Mouse (Mus musculus) lung, postnatal 14 days (tissue): ENCODE measurements around the gene Rab43.
"Not testable (repeated sequence)": the region's sequence is repeated elsewhere in the genome, so short reads cannot be mapped to it uniquely, and the experiment has no call there.

ENCODE experiments used
- DNase-seq: peaks from one replicate; pipeline ENCODE4 v3.0.0; 2021

The Rab43 gene

DNA sequence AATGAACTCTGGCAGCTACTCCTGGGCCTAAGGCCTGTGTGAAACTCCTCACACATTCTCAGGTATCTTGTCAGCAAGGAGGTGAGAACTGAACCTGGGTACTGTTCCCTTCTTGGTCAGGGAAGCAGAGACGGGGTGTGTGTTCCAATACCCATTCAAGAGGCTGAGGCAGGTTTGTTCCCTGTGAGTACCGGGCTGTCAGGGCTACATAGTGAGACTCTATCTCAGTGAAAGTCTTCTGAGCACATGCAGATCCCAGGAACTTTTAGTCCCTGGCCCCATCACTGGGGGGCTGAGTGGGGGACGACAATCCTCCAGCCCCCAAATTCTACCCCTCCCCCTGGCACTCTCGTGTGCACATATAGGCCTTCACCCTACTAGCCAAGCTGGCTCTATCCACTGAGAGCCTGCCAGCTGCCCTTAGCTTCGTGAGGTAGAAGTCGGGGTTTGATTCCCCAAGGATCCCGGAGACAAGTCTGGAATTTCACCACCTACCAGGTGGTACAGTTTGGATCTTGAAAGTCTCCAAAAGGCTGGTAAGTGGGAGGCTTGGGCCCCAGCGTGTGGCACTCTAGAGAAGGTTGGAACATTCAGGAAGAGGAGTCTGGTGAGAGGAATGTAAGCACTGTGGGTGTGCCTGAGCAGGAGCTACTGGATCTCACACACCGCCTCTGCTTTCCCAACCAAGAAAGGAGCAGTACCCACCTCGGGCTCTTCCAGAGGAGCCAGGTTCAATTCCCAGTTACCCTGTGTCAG, 31.2 kb downstream of the Rab43 start:
- DNase-seq: no peak

DNA sequence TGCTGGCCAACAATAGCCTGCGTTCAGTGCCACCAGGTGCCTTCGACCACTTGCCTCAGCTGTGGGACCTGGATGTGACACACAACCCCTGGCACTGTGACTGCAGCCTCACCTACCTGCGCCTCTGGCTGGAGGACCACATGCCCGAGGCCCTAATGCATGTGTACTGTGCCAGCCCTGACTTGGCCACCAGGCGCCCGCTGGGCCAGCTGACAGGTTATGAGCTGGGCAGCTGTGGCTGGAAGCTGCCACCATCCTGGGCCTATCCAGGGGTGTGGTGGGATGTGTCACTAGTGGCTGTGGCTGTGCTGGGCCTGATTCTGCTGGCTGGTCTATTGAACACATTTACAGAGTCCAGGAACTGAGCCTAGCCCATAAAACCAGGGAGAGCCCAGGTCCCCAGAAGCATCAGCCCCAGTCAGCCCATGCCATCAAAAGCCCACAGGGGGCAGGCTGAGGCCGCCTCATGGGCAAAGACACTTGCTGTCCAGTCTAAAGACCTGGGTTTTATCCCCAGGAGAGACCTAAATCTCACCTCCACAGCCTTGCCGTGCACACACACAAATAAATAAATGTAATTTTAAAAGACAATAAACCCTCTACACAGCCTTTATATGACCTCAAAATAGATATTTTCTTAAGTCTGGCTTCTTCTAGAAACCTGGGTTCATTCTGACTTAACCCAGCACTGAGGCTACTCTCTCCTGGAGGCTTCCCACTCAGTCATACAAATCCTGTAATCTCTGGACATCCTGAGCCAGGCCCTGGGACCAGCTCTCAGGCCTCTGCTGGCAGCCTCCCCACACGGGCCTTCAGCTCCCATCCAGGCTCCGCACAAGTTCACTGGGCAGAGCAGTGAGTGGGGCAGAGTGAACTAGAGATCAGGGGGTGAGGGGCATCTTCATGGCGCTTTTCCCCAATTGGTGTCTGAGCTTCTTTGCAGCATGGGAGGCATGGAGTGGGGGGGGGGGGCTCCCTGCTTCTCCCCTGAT, 32.5 kb downstream of the Rab43 start:
- no peak for DNase-seq

DNA sequence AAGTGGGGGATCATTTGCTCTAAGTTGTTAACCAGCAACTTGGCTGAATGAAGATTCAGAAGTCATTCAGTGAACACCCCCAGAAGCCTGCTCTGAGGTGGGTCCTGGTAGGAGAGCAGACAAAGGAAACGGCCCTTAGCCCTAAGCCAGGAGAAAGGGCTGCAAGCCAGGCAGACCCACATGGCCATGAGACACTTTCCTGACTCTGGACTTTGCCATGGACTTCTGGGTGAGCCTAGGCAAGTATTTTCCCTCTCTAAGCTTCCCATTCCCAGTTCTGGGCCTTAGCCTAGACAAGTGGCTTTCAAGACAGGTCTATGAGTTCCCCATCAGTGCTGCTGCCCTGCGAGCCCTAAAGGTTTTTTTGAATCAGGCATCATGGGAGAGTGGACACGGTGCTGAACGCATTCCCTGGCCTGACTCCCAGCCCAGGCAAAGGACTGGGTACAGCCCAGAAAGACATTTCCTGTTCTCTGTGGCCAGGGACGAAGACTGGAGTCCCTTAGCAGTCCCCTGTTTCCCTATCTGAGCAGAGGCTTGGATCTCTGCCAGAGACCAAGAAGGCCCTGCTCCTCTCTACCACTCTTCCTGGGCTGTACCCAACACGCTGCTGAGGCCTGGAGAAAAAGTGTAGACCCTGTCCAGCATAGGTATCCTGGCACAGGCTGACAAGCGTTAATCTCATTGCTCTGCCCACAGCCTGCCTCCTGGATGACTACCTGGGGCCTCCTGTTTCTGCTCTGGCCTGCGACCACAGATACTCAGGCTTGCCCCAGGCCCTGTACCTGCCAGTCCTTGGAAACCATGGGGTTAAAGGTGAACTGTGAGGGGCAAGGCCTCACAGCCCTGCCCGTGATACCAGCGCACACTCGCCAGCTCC, 33.4 kb downstream of the Rab43 start:
- no peak for DNase-seq

DNA sequence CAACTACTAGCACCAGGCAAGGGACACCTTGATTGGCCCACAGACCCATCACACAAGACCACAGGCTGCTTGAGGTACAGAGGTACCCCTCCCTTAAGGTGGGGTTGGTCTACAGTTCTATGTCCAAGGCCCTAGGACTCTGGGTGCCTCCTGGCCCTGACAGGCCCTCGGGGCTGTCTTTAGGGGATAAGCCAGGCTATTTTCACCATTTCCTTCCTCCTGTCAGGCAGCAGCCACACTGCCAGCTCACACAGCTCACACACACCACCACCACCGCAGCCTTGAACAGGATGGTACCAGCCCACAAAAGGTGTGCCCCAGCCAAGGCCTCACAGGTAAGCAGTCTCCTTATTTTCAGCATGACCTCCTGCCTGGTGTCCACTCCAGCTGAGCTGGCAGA, 34.1 kb downstream of the Rab43 start, which contains the start of gene Gp9:
Gp9 (plus strand) TSS at position 231 of the 400 bp plus-strand sequence.
- no peak for DNase-seq

DNA sequence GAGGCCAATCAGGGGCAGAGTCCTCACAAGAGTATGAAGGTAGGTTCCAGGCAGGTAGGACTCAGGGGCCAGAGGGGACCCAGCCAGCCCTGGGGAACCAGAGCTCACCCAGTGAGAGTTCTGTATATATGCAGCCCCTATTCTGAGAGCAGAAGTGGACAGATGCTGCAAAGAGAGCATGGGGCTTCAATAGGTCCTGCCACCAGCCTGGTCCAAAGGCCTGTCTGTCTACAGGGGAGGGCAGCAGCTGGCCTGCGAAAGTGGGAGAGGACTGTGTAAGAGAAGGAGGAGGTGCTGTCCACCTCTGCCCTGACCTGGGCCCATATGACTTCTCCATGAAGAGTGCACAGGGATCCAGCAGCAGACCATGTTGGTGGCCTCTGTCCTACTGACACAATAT, 35.3 kb downstream of the Rab43 start:
- no peak for DNase-seq

DNA sequence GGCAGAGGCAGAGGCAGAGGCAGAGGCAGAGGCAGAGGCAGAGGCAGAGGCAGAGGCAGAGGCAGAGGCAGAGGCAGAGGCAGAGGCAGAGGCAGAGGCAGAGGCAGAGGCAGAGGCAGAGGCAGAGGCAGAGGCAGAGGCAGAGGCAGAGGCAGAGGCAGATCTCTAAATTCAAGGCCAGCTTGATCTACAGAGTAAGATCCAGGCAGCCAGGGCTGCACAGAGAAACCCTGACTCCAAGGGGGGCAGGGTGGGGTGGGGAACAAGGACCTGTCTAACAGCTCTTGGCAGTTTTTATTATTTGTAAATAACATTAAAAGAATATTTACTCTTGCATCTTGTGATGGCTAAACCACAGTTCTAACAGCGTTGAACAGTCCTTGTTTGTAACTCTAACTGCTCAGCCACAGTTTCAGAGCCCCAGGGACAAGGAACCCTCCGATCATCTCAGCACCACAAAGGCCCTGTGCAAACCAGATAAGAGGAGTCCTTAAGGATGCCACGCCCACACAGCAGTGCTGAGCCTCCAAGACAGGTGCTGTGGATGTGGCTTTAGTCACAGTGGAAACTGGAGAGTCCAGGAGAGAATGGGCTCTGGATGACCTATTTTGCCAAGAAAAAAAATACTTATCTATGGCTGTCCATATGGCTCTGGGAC, 36.2 kb downstream of the Rab43 start:
- DNase-seq: no peak

DNA sequence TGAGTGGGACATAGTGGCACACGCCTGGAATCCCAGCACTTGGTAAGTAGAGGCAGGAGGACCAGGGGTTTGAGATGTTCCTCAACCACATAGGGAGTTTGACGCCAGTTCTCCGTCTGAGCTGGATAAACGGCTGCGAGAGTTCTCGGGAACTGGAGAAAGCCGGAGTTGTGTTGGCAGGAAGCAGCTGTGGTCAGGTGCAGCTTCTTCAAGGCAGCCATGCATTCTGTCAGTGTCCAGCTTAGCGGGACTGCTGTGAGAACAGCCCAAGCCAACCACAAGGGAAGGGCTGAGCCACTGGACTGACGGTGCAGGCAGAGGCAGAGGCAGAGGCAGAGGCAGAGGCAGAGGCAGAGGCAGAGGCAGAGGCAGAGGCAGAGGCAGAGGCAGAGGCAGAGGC, 37.1 kb downstream of the Rab43 start:
- no peak for DNase-seq

DNA sequence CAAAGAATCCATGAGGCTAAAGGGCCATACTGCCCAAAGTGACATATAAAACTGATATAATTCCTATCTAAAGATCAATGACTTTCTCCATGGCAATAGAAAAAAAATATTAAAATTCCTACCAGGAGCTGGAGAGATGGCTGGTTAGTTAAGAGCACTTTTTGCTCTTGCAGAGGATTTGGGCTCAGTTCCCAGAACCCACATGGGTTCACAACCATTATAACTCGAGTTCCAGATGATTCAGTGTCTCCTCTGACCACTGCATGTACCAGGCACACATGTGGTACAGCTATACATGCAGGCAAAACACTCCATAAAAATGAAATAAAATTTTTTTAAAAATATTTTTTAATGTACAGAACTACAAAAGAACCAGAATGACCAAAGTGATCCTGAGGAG, 37.5 kb downstream of the Rab43 start:
- DNase-seq: no peak

DNA sequence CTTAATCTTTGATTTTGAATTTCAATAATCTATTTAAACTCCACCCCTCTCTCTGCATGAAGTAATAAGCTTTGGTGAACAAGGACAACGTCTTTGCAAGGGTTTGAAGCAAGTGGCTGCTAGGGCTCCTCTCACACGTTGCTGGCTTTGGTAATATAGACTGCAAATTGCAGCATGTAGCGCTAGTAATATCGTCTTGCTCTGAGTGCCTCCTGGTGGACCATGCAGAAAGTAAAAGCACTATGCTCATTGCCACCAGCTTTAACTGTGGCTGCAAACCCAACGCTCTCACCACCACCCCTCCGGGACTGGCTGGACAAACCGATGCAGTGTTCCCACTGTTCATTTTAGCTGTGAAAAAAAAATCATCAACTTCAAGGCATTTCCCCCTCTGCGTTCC, 41.3 kb downstream of the Rab43 start:
- no peak for DNase-seq

DNA sequence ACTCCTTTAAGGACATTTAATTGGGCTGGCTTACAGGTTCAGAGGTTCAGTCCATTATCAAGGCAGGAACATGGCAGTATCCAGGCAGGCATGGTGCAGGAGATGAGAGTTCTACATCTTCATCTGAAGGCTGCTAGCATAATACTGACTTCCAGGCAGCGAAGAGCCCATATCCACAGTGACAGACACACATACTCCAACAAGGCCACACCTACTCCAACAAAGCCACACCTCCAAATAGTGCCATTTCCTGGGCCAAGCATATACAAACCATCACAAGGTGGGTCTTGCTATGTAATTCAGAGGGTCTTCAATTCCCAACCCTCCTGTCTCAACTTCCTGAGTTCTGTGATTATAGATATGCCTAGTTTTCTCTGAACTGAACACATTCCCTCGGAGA, 47.7 kb downstream of the Rab43 start:
- not testable (repeated sequence) for DNase-seq

DNA sequence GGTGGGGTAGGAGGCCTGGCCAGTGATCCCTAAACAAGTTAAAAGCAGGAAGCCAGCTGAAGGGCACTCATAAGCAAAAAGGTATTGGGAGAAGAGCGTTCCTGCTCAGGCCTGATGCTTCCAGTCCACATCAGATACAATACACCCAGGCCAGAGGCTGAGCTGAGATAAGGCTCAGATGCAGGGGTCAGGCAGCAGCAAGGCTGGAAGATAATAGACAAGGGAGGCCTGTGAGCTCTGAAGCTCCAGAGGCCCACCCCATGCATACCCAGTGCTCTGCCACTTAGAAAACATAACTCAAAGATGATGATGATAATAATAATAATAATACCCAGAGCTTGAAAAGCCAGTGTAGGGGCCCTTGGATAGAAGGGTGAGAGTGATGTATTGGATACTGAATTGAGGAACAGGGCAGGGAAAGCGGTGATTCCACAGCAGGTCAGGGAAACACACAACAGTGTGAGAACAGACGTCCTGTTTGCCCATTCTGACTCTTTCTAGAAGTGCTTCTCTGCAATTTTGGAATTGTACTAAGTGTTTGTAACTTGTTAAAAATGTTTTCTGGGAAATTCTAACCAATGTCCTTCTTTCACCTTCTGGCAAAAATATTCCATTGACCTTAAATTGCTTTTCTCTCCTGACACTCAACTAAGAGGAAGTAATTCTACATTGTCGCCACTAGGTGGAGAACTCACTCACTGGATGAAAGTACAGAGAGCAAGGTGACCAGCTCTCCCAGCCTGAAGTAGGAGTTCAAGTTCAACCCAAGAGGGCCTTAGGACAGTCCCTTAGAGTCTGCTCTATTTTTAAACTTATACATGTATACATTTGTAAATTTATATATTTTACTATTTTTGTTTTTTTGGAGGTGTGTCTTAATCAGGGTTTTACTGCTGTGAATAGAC, 48.3 kb downstream of the Rab43 start:
- DNase-seq: peak; percentile 24

DNA sequence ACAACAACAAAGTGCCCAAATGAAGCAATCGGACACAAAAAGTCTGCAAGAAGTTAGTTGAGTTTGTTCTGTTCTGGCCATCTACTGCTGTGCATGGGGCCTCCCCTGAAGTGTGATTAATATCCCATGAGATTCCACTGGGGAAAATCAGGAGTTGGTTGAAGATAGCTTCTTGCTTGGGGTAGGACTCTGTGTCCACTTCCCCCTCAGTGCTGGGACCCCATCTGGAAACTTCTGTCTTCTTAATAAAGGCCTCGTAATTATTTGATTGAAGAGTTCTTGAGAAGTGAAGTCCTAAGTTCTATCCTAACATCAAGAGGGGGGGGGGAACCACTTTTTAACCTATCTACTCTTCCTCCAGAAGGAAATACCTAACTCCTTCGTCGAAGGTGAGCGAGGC, 49.8 kb downstream of the Rab43 start:
- DNase-seq: no peak

DNA sequence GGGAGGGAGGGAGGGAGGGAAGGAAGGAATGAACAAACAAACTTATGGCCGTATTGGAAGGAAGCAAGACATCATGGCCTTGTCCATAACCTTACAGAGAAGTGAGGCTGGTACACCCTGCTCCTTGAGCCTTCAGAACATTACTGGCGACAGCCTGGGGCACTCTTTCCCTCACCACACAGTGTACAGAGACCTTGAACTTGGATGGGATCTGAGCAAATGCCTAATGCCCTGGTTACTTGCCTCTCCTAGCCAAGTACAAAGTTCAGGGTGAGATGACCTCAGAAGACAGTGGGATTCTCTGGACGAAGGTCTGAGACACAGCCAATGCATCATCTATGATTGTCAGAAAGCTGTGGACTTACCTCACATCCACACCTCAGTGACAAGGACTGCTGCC, 52.1 kb downstream of the Rab43 start:
- DNase-seq: no peak

DNA sequence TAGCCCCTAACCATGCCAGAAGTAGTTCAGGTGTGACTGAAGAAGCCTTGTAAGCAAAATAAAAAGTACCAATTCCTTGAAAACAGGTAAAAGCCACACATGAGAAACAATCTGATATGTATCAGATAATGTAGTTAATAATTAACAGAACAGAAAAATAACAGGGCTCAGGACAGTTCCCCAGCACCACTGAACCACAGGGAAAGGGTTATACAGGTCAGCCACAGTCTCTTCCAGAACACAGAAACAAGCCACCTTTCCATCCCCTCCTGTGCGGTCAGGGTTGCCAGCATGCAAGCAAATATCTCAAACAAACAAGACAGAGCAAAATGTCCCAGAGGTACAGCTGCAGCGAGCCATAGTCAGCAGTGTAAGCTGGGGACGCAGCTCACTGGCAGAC, 52.6 kb downstream of the Rab43 start:
- no peak for DNase-seq

DNA sequence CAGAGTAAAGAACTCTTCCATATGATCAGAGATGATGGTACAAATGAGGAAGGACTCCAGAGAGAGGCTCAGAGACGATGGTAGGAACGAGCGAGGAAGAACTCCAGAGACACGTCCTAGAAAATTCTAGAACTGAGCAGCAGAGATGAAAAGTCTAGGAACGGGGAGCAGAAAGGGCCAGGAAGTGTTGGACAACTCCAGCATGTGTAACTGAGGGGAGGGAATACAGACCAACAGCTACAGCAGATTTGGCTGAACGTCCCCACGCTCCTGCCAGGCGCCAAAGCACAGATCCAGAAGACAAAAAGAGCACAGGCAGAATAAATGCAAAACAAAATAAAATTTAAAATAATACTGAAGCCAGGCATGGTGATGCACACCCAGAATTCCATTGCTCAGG, 55.1 kb downstream of the Rab43 start:
- no peak for DNase-seq

DNA sequence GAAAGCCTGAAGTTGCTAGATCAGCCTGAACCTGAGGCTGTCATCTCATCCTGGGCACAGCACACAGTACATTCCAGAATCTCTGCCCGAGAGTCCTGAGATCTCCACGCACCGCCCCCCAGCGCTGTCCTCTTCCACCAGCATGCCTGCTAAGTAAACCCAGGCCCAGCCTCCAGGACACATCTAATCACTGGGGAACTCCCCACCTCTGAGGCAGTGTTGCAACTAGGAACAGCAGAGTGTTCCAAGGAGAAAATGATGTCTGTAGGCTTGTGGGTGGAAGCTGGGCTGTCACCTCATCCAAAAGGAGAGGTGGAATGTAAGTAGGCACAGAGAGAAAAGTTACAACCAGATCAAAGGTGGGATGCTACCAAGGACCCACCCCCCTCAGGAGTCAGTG, 56.8 kb downstream of the Rab43 start:
- no peak for DNase-seq

DNA sequence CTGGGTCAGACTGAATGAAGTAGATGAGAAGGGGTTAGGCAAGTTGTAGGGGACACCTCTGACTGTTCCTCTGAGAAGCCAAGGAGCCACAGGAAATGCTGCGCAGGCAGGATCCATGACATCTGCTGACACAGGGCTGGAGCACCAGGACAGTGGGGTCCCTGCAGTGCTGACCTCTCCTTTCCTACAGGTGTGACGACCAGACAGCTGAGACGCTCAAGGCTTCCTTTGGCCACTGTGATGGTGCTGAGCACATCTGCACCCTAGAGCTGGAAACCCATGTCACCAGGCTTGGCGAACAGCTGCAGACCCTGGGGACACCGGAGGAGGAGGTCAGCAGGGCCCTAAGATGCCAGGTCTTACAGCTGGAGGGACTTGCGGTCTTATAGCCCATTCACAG, 60.4 kb downstream of the Rab43 start:
- no peak for DNase-seq

DNA sequence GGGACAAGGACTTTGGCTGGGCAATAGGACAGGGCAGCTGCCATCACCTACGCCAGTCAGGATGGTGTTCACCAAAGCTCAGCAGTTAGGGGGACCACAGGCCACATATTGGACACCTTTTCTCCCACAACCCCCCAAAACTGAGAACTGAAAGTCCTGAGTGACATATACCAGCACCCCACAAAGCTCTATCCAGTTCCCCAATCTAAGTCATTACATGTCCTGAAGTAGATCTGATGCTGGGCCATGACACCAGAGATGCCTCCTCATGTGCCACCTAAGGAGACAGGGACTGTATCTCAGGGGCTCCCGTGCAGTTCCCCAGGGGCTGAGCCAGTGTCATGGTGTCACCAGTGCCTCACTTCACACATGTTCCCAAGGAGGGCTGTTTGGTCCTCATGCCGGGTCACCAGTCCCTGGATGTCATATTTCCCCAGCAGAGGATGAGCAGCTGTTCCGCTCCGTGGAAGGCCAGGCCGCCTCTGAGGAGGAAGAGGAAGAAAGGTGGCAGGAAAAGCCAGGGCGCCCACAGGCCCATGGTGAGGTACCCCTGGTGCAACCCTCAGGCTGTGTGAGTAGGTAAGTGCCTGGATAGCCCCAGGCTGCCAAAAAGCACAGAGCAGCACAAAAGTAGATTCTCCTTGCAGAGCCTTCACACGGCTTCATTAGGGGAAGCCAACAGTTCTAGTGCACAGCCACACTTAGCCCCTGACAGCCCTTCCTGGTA, 61.6 kb downstream of the Rab43 start:
- DNase-seq: no peak

DNA sequence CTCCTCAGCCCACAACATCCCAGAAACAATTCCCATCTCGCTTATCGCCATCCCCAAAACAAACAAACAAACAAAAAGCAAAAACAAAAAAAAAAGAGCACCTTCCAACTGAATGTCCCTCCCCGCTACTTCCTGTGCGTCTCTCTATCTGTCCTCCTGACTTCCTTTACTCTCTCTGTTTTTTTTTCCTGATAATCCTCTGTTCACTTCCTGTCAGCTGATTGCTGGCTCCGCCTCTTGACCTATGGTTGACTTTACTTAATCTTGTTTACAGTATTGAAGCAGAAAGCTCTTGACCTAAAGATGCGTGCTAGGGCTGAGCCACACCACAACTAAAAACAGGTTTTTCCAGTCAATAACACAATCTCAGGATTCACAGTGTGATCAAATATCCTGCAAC, 63.4 kb downstream of the Rab43 start:
- DNase-seq: no peak

DNA sequence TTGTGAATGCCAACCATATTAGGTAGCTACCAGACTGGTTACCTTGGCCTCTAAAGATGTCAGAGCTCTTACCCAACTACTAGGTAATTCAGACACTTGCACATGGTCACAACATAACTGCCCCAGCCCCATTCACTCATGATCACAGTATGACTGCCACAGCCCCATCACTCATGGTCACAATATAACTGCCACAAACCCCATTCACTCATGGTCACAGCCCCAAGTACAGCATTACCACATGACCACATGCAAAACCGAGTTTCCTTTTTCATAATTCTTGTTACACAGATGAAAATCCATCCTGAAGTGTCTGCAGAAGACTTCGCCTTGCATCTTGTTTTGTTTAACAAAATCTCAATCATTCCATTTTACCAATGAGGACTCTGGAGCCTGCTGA, 63.9 kb downstream of the Rab43 start:
- DNase-seq: no peak

DNA sequence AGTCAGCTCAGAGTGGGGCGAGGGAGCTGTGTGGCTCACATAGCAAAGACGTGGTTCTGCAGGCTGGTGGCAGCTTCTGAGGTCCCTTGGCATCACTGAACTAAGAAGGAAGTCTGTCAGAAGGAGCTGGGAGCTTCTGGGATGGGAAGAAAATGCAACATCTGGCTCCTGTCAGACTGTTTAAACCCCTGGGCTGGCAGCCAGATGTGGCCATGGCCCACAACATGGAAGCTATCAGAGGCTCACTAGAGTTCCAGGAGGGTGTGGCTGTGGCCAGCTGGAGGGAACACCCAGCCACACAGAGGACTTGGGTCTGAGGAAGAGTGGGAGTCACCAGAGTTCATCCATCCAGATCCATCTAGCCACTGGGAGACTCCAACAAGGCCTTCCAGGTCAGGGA, 65.1 kb downstream of the Rab43 start:
- DNase-seq: peak; percentile 56
